Mouse (Mus musculus) skeletal muscle tissue, adult 2 months (tissue): ENCODE results near the gene Plekhg3.

Experiments
- DNase-seq: peaks from one replicate; pipeline ENCODE4 v3.0.0-alpha.2; 2012; ENCODE audit warnings: low read depth, low spot score

Gene Plekhg3

GRCm38 (mm10) chr12:76552321-76552720 is 21.6 kb downstream of the Plekhg3 start:
- no peak for DNase-seq

- DNase-seq, result no peak
Measured at GRCm38 (mm10) chr12:76552958-76553357, 22.3 kb downstream of the Plekhg3 start.

GRCm38 (mm10) chr12:76553917-76554316 is 23.2 kb downstream of the Plekhg3 start:
- DNase-seq, result peak; percentile 68

- DNase-seq, result no peak
Measured at GRCm38 (mm10) chr12:76554392-76554791, 23.7 kb downstream of the Plekhg3 start.

GRCm38 (mm10) chr12:76554871-76555386 is 24.2 kb downstream of the Plekhg3 start:
- no peak for DNase-seq

GRCm38 (mm10) chr12:76556187-76556586 is 25.5 kb downstream of the Plekhg3 start:
- DNase-seq, result no peak

- no peak for DNase-seq
Measured at GRCm38 (mm10) chr12:76556745-76557389, 26.2 kb downstream of the Plekhg3 start.

- DNase-seq, result no peak
Measured at GRCm38 (mm10) chr12:76558206-76558605, 27.5 kb downstream of the Plekhg3 start.

GRCm38 (mm10) chr12:76562196-76562595 is 31.5 kb downstream of the Plekhg3 start:
- no peak for DNase-seq

GRCm38 (mm10) chr12:76566284-76566683 is 35.6 kb downstream of the Plekhg3 start:
- no peak for DNase-seq

GRCm38 (mm10) chr12:76570221-76570940 is 39.7 kb downstream of the Plekhg3 start:
- no peak for DNase-seq

- DNase-seq, result no peak
Measured at GRCm38 (mm10) chr12:76571266-76571665, 40.6 kb downstream of the Plekhg3 start.

- no peak for DNase-seq
Measured at GRCm38 (mm10) chr12:76572261-76573251, 41.9 kb downstream of the Plekhg3 start.

GRCm38 (mm10) chr12:76573381-76573780 is 42.7 kb downstream of the Plekhg3 start:
- DNase-seq, result no peak

- no peak for DNase-seq
Measured at GRCm38 (mm10) chr12:76574815-76575214, 44.1 kb downstream of the Plekhg3 start.

- DNase-seq, result no peak
Measured at GRCm38 (mm10) chr12:76576061-76576460, 45.4 kb downstream of the Plekhg3 start.

GRCm38 (mm10) chr12:76576806-76577205 is 46.1 kb downstream of the Plekhg3 start:
- no peak for DNase-seq

GRCm38 (mm10) chr12:76577858-76578257 is 47.2 kb downstream of the Plekhg3 start:
- no peak for DNase-seq

- DNase-seq, result no peak
Measured at GRCm38 (mm10) chr12:76578465-76578864, 47.8 kb downstream of the Plekhg3 start.

GRCm38 (mm10) chr12:76579806-76580205 is 49.1 kb downstream of the Plekhg3 start:
- DNase-seq, result no peak

- DNase-seq, result no peak
Measured at GRCm38 (mm10) chr12:76582139-76582538, 51.4 kb downstream of the Plekhg3 start.

GRCm38 (mm10) chr12:76582841-76583240 is 52.1 kb downstream of the Plekhg3 start:
- no peak for DNase-seq
